Mouse (Mus musculus): ENCODE measurements around the gene Hba-a2. TPM values are rescaled to one million over a fixed set of nuclear protein-coding genes. Genes with fewer than 3 reads are reported as not detected.

The Hba-a2 gene
- polyA plus RNA-seq, 1 experiment from 2014 or later = 4,243 TPM

DNA sequence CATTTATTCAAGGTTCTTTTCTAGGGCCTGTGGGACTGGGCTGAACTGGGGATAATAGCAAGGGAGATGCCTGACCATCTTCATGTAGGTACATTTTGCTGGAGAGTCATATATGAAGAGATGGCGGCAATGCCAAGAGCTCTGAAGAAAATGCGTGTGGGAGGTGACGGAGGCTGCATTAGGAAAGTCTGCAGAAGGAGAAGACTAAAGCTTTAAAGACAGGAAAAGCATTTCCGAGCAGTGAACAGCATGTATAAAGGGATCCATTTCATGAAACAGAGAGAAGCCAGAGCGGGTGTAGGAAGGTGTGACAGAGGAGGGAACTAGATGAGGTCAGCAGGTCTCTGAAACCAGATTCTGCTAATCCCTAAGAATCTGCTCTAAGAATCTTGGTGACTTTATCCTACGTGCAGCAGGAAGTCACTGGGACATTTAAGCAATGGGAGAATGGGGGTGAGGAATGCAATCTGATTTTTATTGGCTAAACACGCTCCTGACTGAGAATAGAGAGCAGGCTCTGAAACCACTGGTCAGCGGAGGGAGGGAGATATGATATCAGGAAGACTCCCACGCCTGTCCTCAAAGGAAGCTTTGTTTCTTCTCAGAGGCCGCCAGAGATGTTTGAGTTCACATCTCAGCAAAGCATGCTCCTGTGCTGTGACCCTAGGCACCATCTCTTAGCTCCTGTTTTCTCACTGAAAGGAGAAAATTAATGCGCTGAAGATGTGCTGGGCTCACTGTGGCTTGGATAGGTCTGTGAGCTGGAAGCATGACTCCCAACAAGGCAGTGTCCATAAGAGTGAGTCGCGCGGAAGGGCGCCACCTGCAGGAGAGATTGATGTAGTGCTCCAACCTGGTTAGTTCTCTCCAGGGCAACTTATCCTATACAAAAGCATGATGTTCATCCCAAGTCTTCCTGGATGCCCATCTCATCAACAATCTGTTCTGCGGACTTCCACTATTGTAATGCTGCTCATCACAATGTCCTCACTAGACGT lies 44.5 kb downstream of the Hba-a2 start:
- ATAC-seq (ENCODE audit: insufficient number of reproducible peaks, low FRiP score, low TSS enrichment, low read depth) = no peak

DNA sequence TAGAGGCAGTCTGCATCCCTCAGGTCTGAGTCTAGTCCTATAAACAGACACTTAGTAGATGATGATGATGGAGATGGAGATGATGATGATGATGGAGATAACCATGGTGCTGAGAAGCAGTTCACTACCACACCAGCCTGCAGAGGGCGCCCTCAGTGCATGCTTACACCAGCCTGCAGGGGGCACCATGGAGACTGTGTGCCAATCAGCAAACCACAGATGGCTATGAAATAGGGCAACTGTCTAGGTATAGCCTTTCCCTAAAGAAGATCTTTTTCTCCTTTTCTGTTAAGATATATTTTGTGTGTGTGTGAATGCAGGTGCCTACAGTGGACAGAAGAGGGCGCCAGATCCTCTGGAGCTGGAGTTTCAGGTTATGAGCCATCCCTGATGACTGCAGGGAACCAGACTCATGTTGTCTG lies 46.5 kb downstream of the Hba-a2 start:
- no peak overlapping the region for H3K4me2 ChIP-seq (ENCODE audit: low read depth, severe bottlenecking)
- no peak for ATAC-seq (ENCODE audit: insufficient number of reproducible peaks, low FRiP score, low TSS enrichment, low read depth)
- no peaks in the 10 kb centered on the region for H3K27me3 ChIP-seq (ENCODE audit: control insufficient read depth, insufficient read depth, low read length)

More for the DNA sequence above, 44.5 kb downstream of the Hba-a2 start:
- H3K27ac ChIP-seq (replicated peaks; ENCODE audit: low read depth, low read length) = no peak overlapping the region
- H3K9me3 ChIP-seq (ENCODE audit: control insufficient read depth, low read length) = no peaks in the 10 kb centered on the region
- no peak overlapping the region for H3K4me3 ChIP-seq (ENCODE audit: low read depth, low read length)
- H3K9ac ChIP-seq (ENCODE audit: low read length) = no peak overlapping the region
- no peaks in the 10 kb centered on the region for H3K27me3 ChIP-seq (ENCODE audit: control insufficient read depth, insufficient read depth, low read length)
- no peaks in the 10 kb centered on the region for H3K4me1 ChIP-seq (ENCODE audit: control insufficient read depth, insufficient read depth, low read length)
- no peak overlapping the region for H3K4me2 ChIP-seq (ENCODE audit: low read depth, severe bottlenecking)
- peak; percentile 83 for DNase-seq (ENCODE audit: low spot score)
- no peaks in the 10 kb centered on the region for H3K36me3 ChIP-seq (ENCODE audit: control insufficient read depth, insufficient read depth, low read length)
- 43% methylated on average over 17 of the region's 17 CpGs for WGBS

DNA sequence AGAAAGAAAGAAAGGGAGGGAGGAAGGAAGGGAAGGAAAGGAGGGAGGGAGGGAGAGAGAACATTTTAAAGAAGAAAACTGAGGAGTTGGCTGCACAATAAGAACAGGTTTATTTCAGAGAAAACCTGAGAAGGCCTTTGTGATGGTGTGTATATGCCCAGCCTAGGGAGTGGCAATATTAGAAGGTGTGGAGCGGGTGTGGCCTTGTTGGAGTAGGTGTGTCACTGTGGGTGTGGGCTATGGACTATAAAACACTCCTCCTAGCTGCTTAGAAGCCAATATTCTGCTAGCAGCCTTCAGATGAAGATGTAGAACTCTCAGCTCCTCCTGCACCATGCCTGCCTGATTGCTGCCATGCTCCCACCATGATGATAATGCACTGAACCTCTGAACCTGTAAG lies 47.1 kb downstream of the Hba-a2 start:
- Histone ChIP-seq H3K27me3 (ENCODE audit: control insufficient read depth, insufficient read depth, low read length) (no peaks in the 10 kb centered on the region), H3K9me3 (ENCODE audit: control insufficient read depth, low read length) (no peaks in the 10 kb centered on the region), H3K36me3 (ENCODE audit: control insufficient read depth, insufficient read depth, low read length) (no peaks in the 10 kb centered on the region), H3K27ac (replicated peaks; ENCODE audit: low read depth, low read length) (no peak overlapping the region), H3K4me1 (ENCODE audit: control insufficient read depth, insufficient read depth, low read length) (peaks cover 5% of the 10 kb centered on the region; the same call in 1 of the 2 replicates), H3K4me2 (ENCODE audit: low read depth, severe bottlenecking) (no peak overlapping the region), H3K4me3 (ENCODE audit: low read depth, low read length) (no peak overlapping the region), H3K9ac (ENCODE audit: low read length) (no peak overlapping the region)
- WGBS = 91% methylated on average over 1 of the region's 1 CpGs
- DNase-seq (ENCODE audit: low spot score) (no peak), ATAC-seq (ENCODE audit: insufficient number of reproducible peaks, low FRiP score, low TSS enrichment, low read depth) (no peak)

More for the DNA sequence above, 46.5 kb downstream of the Hba-a2 start:
- 15% methylated on average over 2 of the region's 2 CpGs for WGBS
- H3K36me3 ChIP-seq (ENCODE audit: control insufficient read depth, insufficient read depth, low read length) = no peaks in the 10 kb centered on the region
- no peaks in the 10 kb centered on the region for H3K9me3 ChIP-seq (ENCODE audit: control insufficient read depth, low read length)
- H3K4me1 ChIP-seq (ENCODE audit: control insufficient read depth, insufficient read depth, low read length) = peaks cover 5% of the 10 kb centered on the region; the same call in 1 of the 2 replicates
- H3K9ac ChIP-seq (ENCODE audit: low read length) = no peak overlapping the region
- peak; percentile 60 for DNase-seq (ENCODE audit: low spot score)
- H3K27ac ChIP-seq (replicated peaks; ENCODE audit: low read depth, low read length) = no peak overlapping the region
- H3K4me3 ChIP-seq (ENCODE audit: low read depth, low read length) = no peak overlapping the region

DNA sequence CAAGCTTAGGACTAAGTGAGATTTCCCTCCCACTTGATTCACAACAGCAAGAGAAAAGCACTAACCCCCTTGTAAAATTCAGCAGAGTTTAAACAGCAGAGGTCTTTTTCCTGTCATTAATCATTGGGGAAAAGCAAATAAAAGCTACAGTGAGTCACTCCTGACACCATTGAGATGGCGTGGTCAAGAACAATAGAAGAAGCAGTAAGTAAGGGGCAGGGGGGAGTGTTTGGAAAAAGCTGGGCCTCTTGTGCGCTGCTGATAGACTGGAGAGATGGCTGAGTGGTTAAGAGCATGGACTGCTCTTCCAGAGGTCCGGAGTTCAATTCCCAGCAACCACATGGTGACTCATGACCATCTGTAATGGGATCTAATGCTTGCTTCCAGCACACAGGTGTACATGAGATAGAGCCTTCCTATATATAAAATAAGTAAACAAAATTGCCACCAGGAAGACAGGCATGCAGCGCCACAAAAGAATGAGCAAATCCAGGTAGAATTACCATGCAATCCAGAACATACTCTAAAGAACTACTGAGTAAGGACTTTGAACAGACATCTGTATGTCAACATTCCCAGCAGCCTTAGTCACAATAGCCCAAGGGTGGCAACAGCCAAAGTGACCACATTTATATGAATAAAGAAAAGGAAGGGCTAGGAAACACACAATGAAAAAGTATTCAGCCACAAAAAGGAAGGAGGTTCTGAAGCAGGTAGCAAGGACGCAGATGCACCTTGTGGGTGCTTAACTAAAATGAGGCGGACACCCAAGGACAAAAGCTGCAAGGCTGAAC lies 49.4 kb downstream of the Hba-a2 start:
- no peak for DNase-seq (ENCODE audit: low spot score)
- 67% methylated on average over 6 of the region's 6 CpGs for WGBS

More for the DNA sequence above, 49.4 kb downstream of the Hba-a2 start:
- H3K36me3 ChIP-seq (ENCODE audit: control insufficient read depth, insufficient read depth, low read length) = no peaks in the 10 kb centered on the region; the same call in 1 of the 2 replicates
- H3K9ac ChIP-seq (ENCODE audit: low read length) = no peak overlapping the region
- peaks cover 20% of the 10 kb centered on the region; the same call in 1 of the 2 replicates for H3K4me1 ChIP-seq (ENCODE audit: control insufficient read depth, insufficient read depth, low read length)
- no peak overlapping the region for H3K4me3 ChIP-seq (ENCODE audit: low read depth, low read length)
- ATAC-seq (ENCODE audit: insufficient number of reproducible peaks, low FRiP score, low TSS enrichment, low read depth) = no peak
- H3K27ac ChIP-seq (replicated peaks; ENCODE audit: low read depth, low read length) = no peak overlapping the region
- H3K27me3 ChIP-seq (ENCODE audit: control insufficient read depth, insufficient read depth, low read length) = no peaks in the 10 kb centered on the region
- H3K4me2 ChIP-seq (ENCODE audit: low read depth, severe bottlenecking) = no peak overlapping the region
- H3K9me3 ChIP-seq (ENCODE audit: control insufficient read depth, low read length) = no peaks in the 10 kb centered on the region

Other genes with a start within 250 kb of the Hba-a2 start
- not detected in 2 replicates for gene Il9r, start 96.2 kb upstream of the Hba-a2 start, polyA plus RNA-seq (2014; fragmentation: Nextera tagmentation; extraction: Ambion mirVana)
- 106 and 108 TPM in 2 replicates for gene Snrnp25, start 91.1 kb upstream of the Hba-a2 start, polyA plus RNA-seq (2014; fragmentation: Nextera tagmentation; extraction: Ambion mirVana)
- gene Rhbdf1, start 74.2 kb upstream of the Hba-a2 start, polyA plus RNA-seq (2014; fragmentation: Nextera tagmentation; extraction: Ambion mirVana) = 23.0 and 23.1 TPM in 2 replicates
- 37.8 and 39.9 TPM in 2 replicates for gene Mpg, start 70.0 kb upstream of the Hba-a2 start, polyA plus RNA-seq (2014; fragmentation: Nextera tagmentation; extraction: Ambion mirVana)
- 30.6 and 42.0 TPM in 2 replicates for gene Nprl3, start 28.8 kb upstream of the Hba-a2 start, polyA plus RNA-seq (2014; fragmentation: Nextera tagmentation; extraction: Ambion mirVana)
- gene Hba-x, start 20.1 kb upstream of the Hba-a2 start, polyA plus RNA-seq (2014; fragmentation: Nextera tagmentation; extraction: Ambion mirVana) = 2,383 and 2,443 TPM in 2 replicates
- 2,022 and 2,164 TPM in 2 replicates for gene Hba-a1, start 13.0 kb upstream of the Hba-a2 start, polyA plus RNA-seq (2014; fragmentation: Nextera tagmentation; extraction: Ambion mirVana)
- gene Hbq1b, start 9.5 kb upstream of the Hba-a2 start, polyA plus RNA-seq (2014; fragmentation: Nextera tagmentation; extraction: Ambion mirVana) = 4.0 and 4.9 TPM in 2 replicates
- not detected in 2 replicates for gene Hbq1a, start 3.6 kb downstream of the Hba-a2 start, polyA plus RNA-seq (2014; fragmentation: Nextera tagmentation; extraction: Ambion mirVana)
- 25.5 and 27.8 TPM in 2 replicates for gene Sh3pxd2b, start 51.3 kb downstream of the Hba-a2 start, polyA plus RNA-seq (2014; fragmentation: Nextera tagmentation; extraction: Ambion mirVana)
- gene Ubtd2, start 158.9 kb downstream of the Hba-a2 start, polyA plus RNA-seq (2014; fragmentation: Nextera tagmentation; extraction: Ambion mirVana) = 91.4 and 94.8 TPM in 2 replicates
- not detected in 2 replicates for gene Efcab9, start 235.6 kb downstream of the Hba-a2 start, polyA plus RNA-seq (2014; fragmentation: Nextera tagmentation; extraction: Ambion mirVana)
- 1.8 and 2.0 TPM in 2 replicates for gene Stk10, start 236.8 kb downstream of the Hba-a2 start, polyA plus RNA-seq (2014; fragmentation: Nextera tagmentation; extraction: Ambion mirVana)

All from limb, embryonic 11.5 days (tissue).